Mouse (Mus musculus): ENCODE measurements at regions not wholly inside any gene's neighbourhood (a gene's known extent, or its start where the extent isn't known, plus 50 kb on each side); places are given as distances from the start of the nearest gene placed in this dataset.
A peak's percentile ranks its signal among the peaks of the same experiment; 100 is the strongest.
"Not testable (repeated sequence)": the region's sequence is repeated elsewhere in the genome, so short reads cannot be mapped to it uniquely, and the experiment has no call there.

- no peak for DNase-seq
Measured at GRCm38 (mm10) chr2:133748493-133748892, 196.5 kb downstream of the Bmp2 start.

- no peak for DNase-seq
Measured at GRCm38 (mm10) chr2:133749846-133750637, 198.1 kb downstream of the Bmp2 start.

- no peak for DNase-seq
Measured at GRCm38 (mm10) chr2:133754088-133754487, 202.1 kb downstream of the Bmp2 start.

GRCm38 (mm10) chr2:133761496-133761895 is 209.5 kb downstream of the Bmp2 start:
- no peak for DNase-seq

- DNase-seq = no peak
Measured at GRCm38 (mm10) chr2:133768546-133768945, 216.6 kb downstream of the Bmp2 start.

- DNase-seq = no peak
Measured at GRCm38 (mm10) chr2:133783588-133784342, 231.8 kb downstream of the Bmp2 start.

- no peak for DNase-seq
Measured at GRCm38 (mm10) chr2:133791031-133791430, 239.1 kb downstream of the Bmp2 start.

GRCm38 (mm10) chr2:133793293-133793692 is 241.3 kb downstream of the Bmp2 start:
- DNase-seq = peak; percentile 51 to 60

- peak; percentile 8 to 19 for DNase-seq
Measured at GRCm38 (mm10) chr2:133802666-133803065, 250.7 kb downstream of the Bmp2 start.

GRCm38 (mm10) chr2:133821418-133821817 is 269.5 kb downstream of the Bmp2 start:
- DNase-seq = no peak

- DNase-seq = no peak
Measured at GRCm38 (mm10) chr2:133829406-133829805, 277.4 kb downstream of the Bmp2 start.

- no peak for DNase-seq
Measured at GRCm38 (mm10) chr2:133850485-133850884, 298.5 kb downstream of the Bmp2 start.

- not testable (repeated sequence) for DNase-seq
Measured at GRCm38 (mm10) chr2:133874982-133875381, 323.0 kb downstream of the Bmp2 start.

- DNase-seq = no peak
Measured at GRCm38 (mm10) chr2:133883682-133884081, 331.7 kb downstream of the Bmp2 start.

GRCm38 (mm10) chr2:133906269-133906668 is 354.3 kb downstream of the Bmp2 start:
- no peak for DNase-seq

All from kidney, postnatal 4 days (tissue).